Mouse (Mus musculus) layer of hippocampus, adult 8-10 months (tissue): ENCODE measurements around the gene Uhrf1bp1l. TPM values are rescaled to one million over a fixed set of nuclear protein-coding genes. Genes with fewer than 3 reads are reported as not detected.
"Not testable (repeated sequence)": the region's sequence is repeated elsewhere in the genome, so short reads cannot be mapped to it uniquely, and the experiment has no call there.

Source experiments
- DNase-seq, 2 experiments: peaks; one replicate each; pipeline ENCODE4 v3.0.0; 2022; ENCODE audit warnings: low spot score in 2 of 2
- total RNA-seq, 4 experiments: library from RNA; stranded (reverse); gene quantifications; 2 replicates each; pipeline ENCODE4 v1.2.4; 2022

Gene Uhrf1bp1l
- 10 to 100 TPM; 72.3 to 83.6 (median 75.0) TPM for total RNA-seq

GRCm38 (mm10) chr10:89744871-89745665 is at the start of gene Uhrf1bp1l:
Gene Uhrf1bp1l, plus strand, starts transcription at chr10:89744991.
- DNase-seq: peak; percentile 74 to 82

- no peak for DNase-seq
Measured at GRCm38 (mm10) chr10:89695194-89695911, 49.4 kb upstream of the Uhrf1bp1l start.

GRCm38 (mm10) chr10:89696270-89696669 is 48.5 kb upstream of the Uhrf1bp1l start:
- DNase-seq: not testable (repeated sequence)

- no peak for DNase-seq
Measured at GRCm38 (mm10) chr10:89697956-89698355, 46.8 kb upstream of the Uhrf1bp1l start.

GRCm38 (mm10) chr10:89703042-89703441 is 41.7 kb upstream of the Uhrf1bp1l start:
- no peak for DNase-seq

GRCm38 (mm10) chr10:89707397-89707796 is 37.4 kb upstream of the Uhrf1bp1l start:
- no peak for DNase-seq

GRCm38 (mm10) chr10:89708720-89709119 is 36.1 kb upstream of the Uhrf1bp1l start:
- no peak for DNase-seq

GRCm38 (mm10) chr10:89714910-89715309 is 29.9 kb upstream of the Uhrf1bp1l start:
- no peak for DNase-seq

- no peak for DNase-seq
Measured at GRCm38 (mm10) chr10:89720252-89720651, 24.5 kb upstream of the Uhrf1bp1l start.

- no peak for DNase-seq
Measured at GRCm38 (mm10) chr10:89720796-89721195, 24.0 kb upstream of the Uhrf1bp1l start.

GRCm38 (mm10) chr10:89722247-89723195 is 22.3 kb upstream of the Uhrf1bp1l start:
- no peak for DNase-seq

- DNase-seq: no peak
Measured at GRCm38 (mm10) chr10:89730386-89730785, 14.4 kb upstream of the Uhrf1bp1l start.

GRCm38 (mm10) chr10:89731341-89731740 is 13.4 kb upstream of the Uhrf1bp1l start:
- no peak for DNase-seq

- peak; percentile 91 to 92 for DNase-seq
Measured at GRCm38 (mm10) chr10:89732001-89732794, 12.6 kb upstream of the Uhrf1bp1l start, which contains the start of gene Actr6. Gene Actr6, minus strand, starts transcription at chr10:89732295.

- no peak for DNase-seq
Measured at GRCm38 (mm10) chr10:89737092-89737491, 7.7 kb upstream of the Uhrf1bp1l start.

- DNase-seq: no peak
Measured at GRCm38 (mm10) chr10:89737887-89738286, 6.9 kb upstream of the Uhrf1bp1l start.

- DNase-seq: no peak
Measured at GRCm38 (mm10) chr10:89738395-89738794, 6.4 kb upstream of the Uhrf1bp1l start.

- no peak for DNase-seq
Measured at GRCm38 (mm10) chr10:89739703-89740102, 5.1 kb upstream of the Uhrf1bp1l start.

- no peak for DNase-seq
Measured at GRCm38 (mm10) chr10:89740995-89741394, 3.8 kb upstream of the Uhrf1bp1l start.

- no peak for DNase-seq
Measured at GRCm38 (mm10) chr10:89743266-89743665, 1.5 kb upstream of the Uhrf1bp1l start.
